Mouse (Mus musculus) gastrocnemius, postnatal 14 days (tissue): Measurements from ENCODE around the gene Sh3bp4. TPM values are rescaled to one million over a fixed set of nuclear protein-coding genes. Genes with fewer than 3 reads are reported as not detected.
A peak's percentile ranks its signal among the peaks of the same experiment; 100 is the strongest.

ENCODE experiments used
- DNase-seq: peaks from one replicate; pipeline ENCODE4 v3.0.0; 2021; ENCODE audit warnings: mixed read lengths
- intact Hi-C: fragments of 180-260 bp; cut with DNase I; formaldehyde crosslinking; loops from one replicate; pipeline ENCODE4 v1.15.1; 2025; ENCODE audit warnings: low total_unique reads
- total RNA-seq, 2 experiments: library from RNA; stranded (reverse); gene quantifications; 2 replicates each; pipeline ENCODE4 v1.2.3; 2021

Sh3bp4 gene
- total RNA-seq, 2 experiments from 2014 or later: 5.1 to 6.9 TPM

DNA sequence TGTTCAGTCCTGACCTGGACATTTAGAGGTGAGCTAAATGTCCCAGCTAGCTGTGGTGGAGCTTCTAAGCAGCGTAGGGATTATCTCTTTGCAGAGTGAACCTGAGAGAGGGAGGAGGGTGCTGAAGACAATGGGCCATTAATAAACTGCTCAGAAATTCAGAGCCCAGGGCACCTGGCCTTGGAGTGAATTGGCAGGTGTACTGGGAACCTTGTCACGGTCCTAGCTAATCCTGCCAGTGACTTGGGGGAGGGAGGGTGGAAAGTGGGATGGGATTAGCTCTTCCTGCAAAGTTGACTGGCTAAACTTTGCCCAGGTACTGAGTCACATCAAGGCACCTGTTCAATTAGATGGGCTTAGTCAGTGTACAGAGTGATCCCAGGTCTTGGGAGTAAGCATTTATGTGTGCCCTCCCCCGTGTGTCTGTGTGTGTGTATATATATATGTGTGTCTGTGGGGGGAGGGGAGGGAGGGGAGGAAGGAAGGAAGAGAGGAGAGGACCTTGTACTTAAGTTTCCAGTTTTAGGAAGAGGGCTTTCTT, 18.6 kb downstream of the Sh3bp4 start:
- intact Hi-C loops: loop anchor here (10.0 kb wide), 1 partner anchor 46 kb away; no protein-coding TSS in a partner anchor

DNA sequence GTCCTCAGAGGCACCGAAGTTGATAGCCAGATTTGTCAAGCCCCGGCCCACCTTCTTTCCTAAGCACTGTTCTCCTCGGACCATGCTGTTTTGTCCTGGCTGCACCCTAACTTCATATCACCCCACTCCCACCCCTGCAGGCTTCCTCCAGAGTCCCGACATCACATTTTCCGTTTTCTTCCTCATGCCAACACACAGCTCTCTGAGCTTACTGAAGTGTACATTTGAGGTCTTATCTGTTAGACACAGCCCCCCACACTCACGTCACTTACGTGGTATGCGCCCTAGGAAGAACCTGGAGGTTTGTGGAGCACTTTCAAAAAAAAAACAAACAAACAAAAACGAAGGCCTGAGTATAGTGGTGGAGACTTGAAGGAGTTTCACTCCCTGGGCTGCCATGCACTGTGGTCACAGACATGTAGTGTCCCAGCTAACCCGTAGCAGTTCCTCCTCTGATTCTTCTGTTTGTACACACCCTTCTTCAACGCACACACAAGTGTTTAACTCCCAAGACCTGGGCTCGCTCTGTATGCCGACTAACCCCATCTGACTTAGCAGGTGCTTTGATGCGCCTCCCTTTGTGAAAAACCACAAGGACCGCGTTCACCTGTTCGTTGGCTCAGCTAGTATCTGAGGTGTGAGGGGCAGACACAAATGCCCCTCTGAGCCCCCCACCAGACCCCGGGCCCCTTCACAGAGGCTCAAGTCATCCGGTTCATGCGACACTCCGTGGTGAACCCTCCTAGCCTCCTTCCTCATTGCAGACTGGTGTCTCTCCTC, 19.8 kb downstream of the Sh3bp4 start:
- no peak for DNase-seq
- intact Hi-C loops: loop anchor here (10.0 kb wide), 1 partner anchor 45 kb away; no protein-coding TSS in a partner anchor

More for the DNA sequence above, 18.6 kb downstream of the Sh3bp4 start:
- no peak for DNase-seq

DNA sequence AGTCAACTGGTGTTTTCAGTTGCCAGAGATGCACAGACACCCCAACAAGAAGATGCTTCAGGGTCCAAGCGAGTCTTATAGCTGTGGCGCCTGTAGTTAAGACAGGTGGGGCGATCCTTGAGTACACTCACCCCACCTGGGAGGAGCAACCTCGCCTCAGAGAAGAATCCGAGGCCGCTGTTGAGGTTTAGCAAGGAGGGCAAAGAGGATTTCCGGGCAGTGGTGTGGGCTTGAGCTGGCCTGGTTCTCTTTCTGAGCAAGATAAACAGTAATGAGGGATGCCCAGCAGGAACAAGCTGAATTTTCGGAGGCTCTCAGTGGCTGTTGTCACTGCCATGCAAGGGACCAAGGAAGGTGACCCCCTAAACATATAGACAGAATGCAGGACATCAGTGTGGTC, 20.5 kb downstream of the Sh3bp4 start:
- intact Hi-C loops: no loop called here
- DNase-seq: no peak

DNA sequence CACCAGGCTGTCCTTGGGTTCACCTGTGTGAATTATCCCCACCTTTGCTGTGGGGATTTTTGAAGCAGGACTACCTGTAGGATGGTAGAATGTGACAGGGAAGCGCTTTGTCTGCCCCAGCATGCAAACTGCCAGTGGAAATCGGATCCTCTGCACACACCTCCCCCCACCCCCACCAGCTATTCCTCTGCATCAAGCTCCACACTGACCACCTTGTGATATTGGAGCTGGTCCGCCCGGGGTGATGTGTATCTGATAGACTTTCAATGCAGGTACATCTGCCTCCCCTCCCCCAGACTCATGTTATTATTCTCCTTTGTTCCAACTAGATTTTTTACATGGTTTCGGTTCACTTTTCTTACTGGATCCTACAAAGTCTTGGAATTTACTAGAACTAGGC, 21.8 kb downstream of the Sh3bp4 start:
- no peak for DNase-seq
- intact Hi-C loops: no loop called here

DNA sequence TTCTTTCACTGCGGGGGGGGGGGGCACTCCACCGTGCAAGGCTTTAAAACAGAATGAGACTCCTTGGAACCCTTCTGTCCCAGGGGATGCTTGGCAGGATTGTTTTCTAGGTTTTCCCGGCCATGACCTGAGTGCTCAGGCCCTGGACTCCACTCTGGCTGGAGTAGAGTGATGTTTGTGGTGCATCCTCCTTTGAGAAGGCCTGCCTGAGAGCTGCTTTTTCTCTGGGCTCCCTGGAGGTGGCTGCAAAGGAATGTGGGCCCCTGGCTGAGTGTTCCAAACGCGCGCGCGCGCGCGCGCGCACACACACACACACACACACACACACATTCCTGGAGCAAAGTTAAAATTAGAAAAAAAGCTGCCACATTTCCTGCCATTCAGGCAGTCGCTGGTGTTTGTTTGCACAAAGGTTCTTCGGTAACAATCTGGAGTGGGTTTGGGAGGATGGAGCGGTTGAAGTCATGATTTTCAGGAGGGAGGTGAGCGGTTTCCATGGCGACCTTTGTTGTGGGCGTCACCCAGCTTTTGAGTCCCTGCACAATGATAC, 22.3 kb downstream of the Sh3bp4 start:
- intact Hi-C loops: no loop called here
- DNase-seq: peak; percentile 48

DNA sequence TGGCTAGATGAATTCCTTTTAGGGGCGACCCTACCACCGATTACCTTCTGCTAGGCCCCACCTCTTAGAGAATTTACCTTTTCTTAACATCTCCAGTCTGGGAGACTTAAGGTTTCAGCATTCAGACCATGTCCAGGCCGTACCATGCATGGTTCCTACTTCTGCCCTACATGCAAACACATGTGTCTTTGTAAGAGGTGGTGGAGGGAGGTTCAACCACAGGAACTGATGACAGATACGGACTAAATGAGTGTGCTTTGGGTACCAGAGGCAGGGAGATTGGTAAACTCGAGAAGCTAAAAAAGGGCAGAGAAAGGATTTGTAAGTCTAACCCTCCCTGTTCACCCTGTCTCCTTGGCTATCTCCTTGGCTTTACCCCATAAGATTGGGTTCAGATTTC, 23.5 kb downstream of the Sh3bp4 start:
- intact Hi-C loops: no loop called here
- DNase-seq: no peak

DNA sequence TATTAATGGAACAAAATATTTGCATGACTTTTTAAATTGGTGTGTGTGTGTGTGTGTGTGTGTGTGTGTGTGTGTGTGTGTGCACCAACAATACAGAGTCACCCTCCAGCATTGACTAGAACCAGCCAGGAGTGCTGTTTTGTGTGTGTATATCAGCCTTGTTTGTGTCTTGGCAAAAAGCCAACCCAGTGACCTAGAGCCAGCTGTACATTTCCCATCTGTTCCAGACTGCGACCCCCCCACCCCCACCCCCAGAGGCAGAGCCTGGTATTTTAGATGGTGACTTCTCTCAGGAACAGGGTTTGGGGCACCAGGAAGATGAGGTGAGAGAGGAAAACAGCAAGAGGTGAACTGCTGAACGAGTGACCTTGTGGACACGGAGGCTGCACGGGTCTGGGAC, 24.2 kb downstream of the Sh3bp4 start:
- intact Hi-C loops: no loop called here

DNA sequence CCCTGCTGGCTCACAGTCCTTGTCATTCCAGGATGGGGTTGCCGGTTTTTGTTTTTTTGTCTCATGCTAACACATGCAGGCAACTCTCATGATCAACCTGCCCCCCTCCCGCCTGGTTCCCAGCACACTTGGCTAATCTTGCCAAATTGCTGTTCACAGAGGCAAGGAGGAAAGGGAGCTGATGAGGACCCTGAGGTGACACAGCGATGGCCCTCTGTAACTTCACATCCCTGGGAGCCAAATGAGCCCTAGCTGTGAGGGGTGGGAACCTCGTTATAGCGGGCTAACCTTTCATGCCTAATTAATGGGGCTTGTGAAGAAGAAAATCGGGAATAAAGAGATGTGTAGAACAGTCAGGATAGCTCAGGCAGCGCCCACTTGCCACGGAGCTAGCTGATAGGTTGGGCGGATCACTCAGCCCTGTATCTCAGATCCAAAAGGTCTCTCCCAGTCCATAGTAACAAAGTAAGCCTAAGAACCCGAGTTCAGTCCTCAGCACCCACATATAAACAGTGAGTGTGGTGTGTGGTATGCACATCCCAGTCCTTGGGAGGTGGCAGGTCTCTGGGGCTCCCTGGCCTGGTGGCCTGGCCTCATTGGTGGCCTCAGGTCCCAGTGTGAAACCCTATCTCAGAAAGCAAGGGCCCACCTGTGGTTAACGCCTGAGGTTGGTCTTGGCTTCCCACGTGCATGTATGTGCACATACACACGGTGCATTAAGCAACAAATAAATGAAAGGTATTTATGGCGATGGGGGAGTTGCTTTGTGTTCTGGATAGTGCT, 25.6 kb downstream of the Sh3bp4 start:
- DNase-seq: no peak
- intact Hi-C loops: no loop called here

More for the DNA sequence above, 24.2 kb downstream of the Sh3bp4 start:
- DNase-seq: no peak

DNA sequence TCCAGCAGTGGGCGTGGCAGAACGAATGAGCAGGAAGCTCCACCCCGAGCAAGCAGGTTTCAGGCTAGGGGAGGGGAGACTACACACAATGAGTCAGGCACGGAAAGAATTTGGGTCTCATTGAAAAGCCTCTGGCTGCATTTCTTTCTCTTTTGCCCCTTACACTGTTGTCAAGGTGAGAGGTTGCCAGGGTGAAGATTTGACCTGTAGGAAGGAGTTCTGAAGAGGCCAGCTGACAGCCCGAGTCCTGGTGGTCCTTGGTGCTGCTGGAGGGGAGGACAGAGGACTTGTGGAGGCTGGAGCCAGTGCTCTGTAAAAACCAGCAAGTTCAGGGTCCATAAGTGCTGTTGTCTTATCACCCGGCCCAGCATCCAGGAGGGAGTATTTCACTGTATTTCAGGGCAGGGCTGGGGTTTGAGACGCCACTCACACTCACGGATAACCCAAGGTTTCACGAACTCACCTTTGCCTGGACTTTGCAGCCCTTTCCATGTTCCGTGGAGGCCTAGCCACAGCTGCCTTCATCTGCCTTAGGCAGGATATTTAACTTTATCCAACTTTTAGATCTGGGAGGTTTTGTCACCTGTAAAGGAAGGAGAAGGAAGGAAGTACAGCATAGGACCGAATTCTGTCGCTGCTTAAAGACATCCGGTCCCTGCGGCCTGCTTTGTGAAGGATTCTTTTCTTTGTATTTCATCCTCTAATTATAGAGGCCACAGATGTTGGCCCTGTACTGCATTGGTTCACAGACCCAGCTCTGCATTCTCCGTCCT, 32.2 kb downstream of the Sh3bp4 start:
- DNase-seq: no peak
- intact Hi-C loops: no loop called here

DNA sequence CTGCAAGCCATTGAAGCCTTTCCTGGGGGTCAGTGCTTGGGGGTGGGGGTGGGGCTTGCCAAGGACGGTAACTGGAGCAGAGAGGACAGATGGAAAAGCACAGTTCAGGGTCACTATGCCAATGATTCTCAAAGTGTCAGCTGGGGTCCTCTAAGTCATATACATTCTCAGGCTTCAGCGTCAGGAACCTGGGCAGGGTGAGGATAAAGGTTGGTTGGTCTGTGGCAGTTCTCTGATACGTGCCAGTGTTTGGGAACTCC, 32.7 kb downstream of the Sh3bp4 start:
- intact Hi-C loops: no loop called here
- no peak for DNase-seq

DNA sequence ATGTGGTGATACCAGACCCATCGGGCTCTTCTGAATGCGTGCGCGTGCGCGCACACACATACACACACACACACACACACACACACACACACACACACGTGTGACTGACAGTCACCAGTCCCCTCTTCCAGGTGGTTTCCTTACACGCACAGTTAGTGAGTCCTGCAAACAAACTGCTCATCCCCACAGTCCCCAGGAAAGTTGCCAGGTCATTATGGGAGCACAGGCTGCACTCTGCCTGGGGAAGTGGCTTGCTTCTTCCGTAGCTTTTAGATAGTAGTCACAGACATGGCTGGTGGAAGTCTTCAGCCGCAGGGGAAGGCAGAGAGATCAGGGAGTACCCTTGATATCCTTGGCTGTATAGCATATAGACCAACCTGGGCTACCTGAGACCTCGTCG, 33.3 kb downstream of the Sh3bp4 start:
- intact Hi-C loops: no loop called here
- no peak for DNase-seq

DNA sequence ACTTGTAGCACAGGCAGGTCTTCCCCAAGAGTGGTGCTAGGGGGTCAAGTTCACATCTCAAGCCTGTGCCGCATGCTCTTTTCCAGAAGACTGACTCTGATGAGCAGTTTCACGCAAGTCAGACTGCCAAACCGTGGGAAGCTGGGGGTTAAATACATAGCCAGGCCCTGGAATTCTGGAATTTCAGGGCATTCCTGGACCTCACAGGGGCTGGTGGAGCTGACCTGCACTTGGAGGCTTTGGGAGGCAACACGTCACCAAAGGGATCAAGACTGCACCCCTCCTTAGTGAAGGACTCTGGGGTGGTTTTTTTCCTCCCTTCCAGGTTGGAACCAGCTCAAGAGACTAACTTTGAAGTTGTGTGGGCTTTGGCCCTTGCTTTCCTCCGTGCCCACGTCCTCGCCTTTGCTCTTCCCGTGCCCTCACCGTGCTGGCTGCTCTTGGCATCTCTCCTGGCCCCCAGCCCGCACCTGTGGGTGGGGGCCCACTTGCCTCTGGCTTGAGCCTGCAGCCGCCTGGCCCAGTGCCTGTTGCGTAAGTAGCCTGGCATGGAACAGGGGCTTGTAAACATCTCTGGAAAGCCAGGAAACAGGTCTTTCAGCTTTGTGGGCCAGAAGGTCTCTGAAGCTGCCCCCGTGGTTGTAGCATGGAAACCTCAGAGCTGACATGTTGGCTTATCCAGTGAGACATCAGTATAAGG, 34.0 kb downstream of the Sh3bp4 start:
- intact Hi-C loops: no loop called here
- DNase-seq: no peak

DNA sequence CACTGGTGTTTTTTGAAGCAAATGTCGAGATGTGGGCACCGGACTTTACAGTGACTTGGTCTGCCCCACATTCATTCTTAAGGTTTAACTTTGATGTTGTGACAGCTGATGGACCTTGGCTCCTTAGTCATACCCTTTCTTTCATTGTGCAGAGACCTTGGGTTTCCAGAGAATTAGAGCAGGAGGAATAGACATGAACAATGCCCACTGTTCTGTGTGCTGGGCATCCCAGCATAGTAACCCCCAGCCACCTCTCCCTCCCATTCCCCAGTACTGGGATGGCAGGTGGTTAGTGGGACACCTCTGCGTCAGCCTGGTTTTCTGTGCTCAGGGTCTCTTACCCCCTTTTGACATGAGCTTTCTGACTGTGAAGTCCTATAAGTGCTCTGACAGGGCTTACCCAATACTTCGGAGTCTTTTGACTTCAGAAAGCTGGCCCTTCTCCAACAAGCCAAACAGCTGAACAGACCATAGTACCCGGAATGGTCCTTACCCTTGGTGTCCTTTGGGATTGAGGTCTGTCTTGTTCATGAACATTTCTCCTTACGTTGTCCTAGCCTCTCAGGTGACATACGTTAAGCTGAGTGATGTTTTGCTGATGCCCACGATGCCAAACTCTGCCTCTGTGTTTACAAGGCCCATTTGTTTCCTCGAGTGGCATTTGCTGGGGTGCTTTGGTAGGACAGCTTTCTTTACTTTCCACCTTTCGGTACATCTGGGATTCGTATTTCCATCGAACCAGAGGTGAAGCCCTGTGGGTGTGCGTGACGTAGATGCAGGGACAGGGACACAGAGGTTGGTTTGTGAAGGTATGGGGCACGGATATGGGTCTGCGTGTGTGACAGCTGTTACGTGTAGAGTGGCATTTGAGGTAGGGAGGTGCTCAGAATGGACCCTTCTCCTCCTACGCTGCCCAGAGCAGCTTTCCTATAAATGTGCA, 35.9 kb downstream of the Sh3bp4 start:
- no peak for DNase-seq
- intact Hi-C loops: no loop called here

DNA sequence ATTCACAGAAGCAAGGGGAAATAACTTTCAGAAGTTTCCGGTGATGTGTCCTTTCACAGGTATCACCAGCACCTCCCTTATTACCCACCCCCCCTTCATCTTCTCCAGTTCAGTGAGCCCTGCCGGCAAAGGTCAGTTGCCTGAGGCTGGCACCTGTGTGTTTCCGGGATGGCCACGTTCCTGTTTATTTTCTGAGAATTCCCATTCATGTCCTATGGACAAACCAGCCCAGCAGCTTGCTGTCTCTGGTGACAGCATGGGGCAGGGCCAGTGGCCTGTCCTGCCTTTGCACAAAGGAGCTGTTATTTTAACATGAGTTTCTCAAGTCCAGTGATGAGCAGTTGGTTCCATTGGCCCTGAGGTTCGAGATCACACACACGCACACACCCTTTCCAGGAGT, 37.3 kb downstream of the Sh3bp4 start:
- intact Hi-C loops: no loop called here
- no peak for DNase-seq

DNA sequence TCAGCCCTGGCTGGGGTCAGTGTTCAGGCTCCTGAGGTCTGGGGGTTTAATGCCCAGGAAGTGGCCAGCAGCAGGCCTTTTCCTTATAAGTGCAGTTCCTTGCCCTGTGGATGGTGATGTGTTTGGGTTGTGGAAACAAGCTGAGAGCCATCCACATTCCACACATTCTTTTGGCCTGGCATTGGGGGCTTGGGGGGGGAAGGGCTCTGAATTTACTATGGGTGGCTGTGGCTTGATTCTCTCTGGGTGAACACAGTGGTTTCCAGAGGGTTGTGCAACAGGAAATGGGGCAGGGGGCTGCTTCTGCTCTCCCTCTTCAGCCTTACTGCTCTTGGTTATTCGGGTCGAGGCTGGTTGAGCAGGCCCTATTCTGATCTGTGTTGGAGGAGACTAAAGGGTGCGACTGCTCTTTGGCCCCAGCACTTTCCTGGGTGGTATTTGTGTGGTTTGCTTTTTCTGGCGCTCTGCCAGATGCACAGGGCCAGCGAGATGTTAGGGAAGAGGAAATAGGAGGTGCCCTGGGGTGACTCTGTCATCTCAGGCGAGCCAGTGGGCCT, 38.2 kb downstream of the Sh3bp4 start:
- intact Hi-C loops: no loop called here
- no peak for DNase-seq

DNA sequence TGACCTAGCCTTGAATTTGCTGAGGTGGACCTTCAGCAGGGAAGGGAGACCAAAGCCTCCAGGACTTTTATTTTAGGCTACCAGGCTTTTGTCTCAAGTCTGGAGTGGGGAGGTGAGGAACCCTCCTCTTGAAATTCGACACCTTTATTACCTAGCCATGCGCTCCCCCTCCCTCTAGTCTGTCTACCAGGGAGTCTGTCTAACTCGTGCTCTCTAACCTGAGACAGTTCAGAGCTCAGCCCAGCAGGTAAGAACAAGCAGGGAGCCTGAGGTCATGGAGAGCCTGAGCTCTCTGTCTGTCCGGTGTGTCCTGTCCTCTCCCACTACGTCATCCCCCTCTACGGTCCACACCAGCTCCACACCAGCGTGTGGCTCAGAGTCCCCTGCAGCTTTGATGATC, 39.6 kb downstream of the Sh3bp4 start:
- intact Hi-C loops: no loop called here
- DNase-seq: no peak

DNA sequence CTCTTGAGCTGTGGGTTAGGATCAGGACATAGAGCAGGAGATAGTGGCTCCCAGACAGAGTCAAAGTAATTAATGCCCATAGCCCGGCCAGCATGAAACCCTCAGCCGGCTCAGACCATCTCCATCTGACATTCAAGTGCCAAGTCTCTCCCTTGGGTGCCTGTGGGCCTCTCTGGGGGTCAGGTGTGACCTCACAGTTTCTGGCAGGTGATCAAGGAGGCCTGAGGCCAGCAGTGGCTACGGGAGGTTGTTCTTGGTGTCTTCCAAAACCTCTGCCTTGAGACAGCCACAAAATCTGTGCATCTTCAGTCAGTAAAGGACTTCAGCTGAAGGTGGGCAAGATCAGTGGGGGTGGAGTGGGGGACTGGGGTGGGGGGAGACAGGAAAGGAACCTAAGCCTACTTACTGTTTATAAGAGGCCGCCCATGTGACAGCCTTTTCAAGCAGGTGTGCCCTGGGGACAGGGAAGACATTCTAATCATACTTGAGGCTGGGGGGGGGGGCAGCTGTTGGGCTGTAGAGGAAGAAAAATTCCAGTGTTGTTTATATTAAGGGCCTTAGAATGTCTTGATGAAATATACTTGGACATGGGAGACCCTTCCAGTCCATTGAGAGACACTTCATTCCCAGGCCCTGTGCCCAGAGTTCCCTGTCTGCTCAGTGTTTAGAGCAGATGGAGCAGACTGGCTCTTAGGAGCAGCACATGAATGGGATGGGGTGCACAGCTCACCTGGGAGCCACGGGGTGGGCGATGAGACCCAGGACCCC, 40.7 kb downstream of the Sh3bp4 start:
- no peak for DNase-seq
- intact Hi-C loops: no loop called here
